Mouse (Mus musculus): ENCODE measurements around the gene Ddx5. TPM values are rescaled to one million over a fixed set of nuclear protein-coding genes. Genes with fewer than 3 reads are reported as not detected.
A peak's percentile ranks its signal among the peaks of the same experiment; 100 is the strongest.
"Not testable (repeated sequence)": the region's sequence is repeated elsewhere in the genome, so short reads cannot be mapped to it uniquely, and the experiment has no call there.

Ddx5 gene
- polyA plus RNA-seq, 1 experiment from 2014 or later: 538 TPM

- WGBS: 95% methylated on average over 7 of the region's 7 CpGs
- not testable (repeated sequence) for ATAC-seq (replicated peaks; ENCODE audit: low FRiP score); H3K4me1 ChIP-seq (replicated peaks; ENCODE audit: control insufficient read depth, insufficient read depth, low read length); H3K27ac ChIP-seq (ENCODE audit: low read depth, low read length); H3K4me3 ChIP-seq (ENCODE audit: low read depth, low read length); H3K4me2 ChIP-seq (ENCODE audit: low read depth, low read length, severe bottlenecking); H3K9ac ChIP-seq (ENCODE audit: low read length); H3K9me3 ChIP-seq (ENCODE audit: control insufficient read depth, low read length); H3K36me3 ChIP-seq (ENCODE audit: control insufficient read depth, insufficient read depth, low read length); DNase-seq (ENCODE audit: low spot score); H3K27me3 ChIP-seq (ENCODE audit: control insufficient read depth, insufficient read depth, low read length)
Observed at GRCm38 (mm10) chr11:106749557-106750120, 39.3 kb downstream of the Ddx5 start.

GRCm38 (mm10) chr11:106744949-106745348 lies 44.0 kb downstream of the Ddx5 start:
- DNase-seq (ENCODE audit: low spot score) (no peak), ATAC-seq (replicated peaks; ENCODE audit: low FRiP score) (no peak)
- Histone ChIP-seq H3K36me3 (ENCODE audit: control insufficient read depth, insufficient read depth, low read length) (no peaks in the 10 kb centered on the region), H3K4me3 (ENCODE audit: low read depth, low read length) (no peak overlapping the region), H3K4me2 (ENCODE audit: low read depth, low read length, severe bottlenecking) (no peak overlapping the region), H3K27ac (ENCODE audit: low read depth, low read length) (no peak overlapping the region), H3K9me3 (ENCODE audit: control insufficient read depth, low read length) (no peaks in the 10 kb centered on the region; the same call in 1 of the 2 replicates), H3K9ac (ENCODE audit: low read length) (no peak overlapping the region), H3K27me3 (ENCODE audit: control insufficient read depth, insufficient read depth, low read length) (no peaks in the 10 kb centered on the region), H3K4me1 (replicated peaks; ENCODE audit: control insufficient read depth, insufficient read depth, low read length) (no peaks in the 10 kb centered on the region)
- WGBS: 86% methylated on average over 5 of the region's 5 CpGs

DNA sequence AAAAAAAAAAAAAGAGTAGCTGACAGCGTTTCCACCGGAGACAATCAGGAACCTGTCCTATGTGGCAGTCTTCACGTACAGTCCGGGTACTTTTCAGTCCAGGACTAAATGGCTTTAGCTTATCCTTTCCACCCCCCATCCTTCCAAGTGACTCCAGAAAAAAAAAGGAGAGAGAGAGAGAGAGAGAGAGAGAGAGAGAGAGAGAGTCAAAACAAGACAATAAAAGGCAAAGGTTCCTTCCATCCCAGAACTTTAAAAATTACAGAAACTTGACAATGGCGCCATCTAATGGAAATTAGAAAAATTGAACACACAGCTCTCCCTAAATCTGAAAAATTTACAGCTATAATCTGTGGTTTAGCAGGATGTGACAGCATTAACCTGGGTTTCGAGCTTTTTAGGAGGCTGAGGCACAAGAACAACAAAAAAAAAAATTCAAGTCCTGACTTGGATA lies 46.6 kb downstream of the Ddx5 start:
- 54% methylated on average over 6 of the region's 6 CpGs for WGBS
- no peak for DNase-seq (ENCODE audit: low spot score)
- Histone ChIP-seq H3K4me1 (replicated peaks; ENCODE audit: control insufficient read depth, insufficient read depth, low read length) (peaks cover 3% of the 10 kb centered on the region; the same call in 1 of the 2 replicates), H3K36me3 (ENCODE audit: control insufficient read depth, insufficient read depth, low read length) (no peaks in the 10 kb centered on the region), H3K4me3 (ENCODE audit: low read depth, low read length) (no peak overlapping the region), H3K4me2 (ENCODE audit: low read depth, low read length, severe bottlenecking) (no peak overlapping the region), H3K9me3 (ENCODE audit: control insufficient read depth, low read length) (no peaks in the 10 kb centered on the region; the same call in 1 of the 2 replicates), H3K27me3 (ENCODE audit: control insufficient read depth, insufficient read depth, low read length) (no peaks in the 10 kb centered on the region), H3K27ac (ENCODE audit: low read depth, low read length) (no peak overlapping the region), H3K9ac (ENCODE audit: low read length) (no peak overlapping the region)
- ATAC-seq (replicated peaks; ENCODE audit: low FRiP score): no peak

GRCm38 (mm10) chr11:106741826-106742225 lies 47.2 kb downstream of the Ddx5 start:
- 94% methylated on average over 3 of the region's 3 CpGs for WGBS

GRCm38 (mm10) chr11:106741232-106741631 lies 47.8 kb downstream of the Ddx5 start:
- 48% methylated on average over 6 of the region's 6 CpGs for WGBS
- DNase-seq (ENCODE audit: low spot score): peak; percentile 80
- H3K36me3 ChIP-seq (ENCODE audit: control insufficient read depth, insufficient read depth, low read length): no peaks in the 10 kb centered on the region
- H3K27me3 ChIP-seq (ENCODE audit: control insufficient read depth, insufficient read depth, low read length): no peaks in the 10 kb centered on the region
- no peak overlapping the region for H3K4me2 ChIP-seq (ENCODE audit: low read depth, low read length, severe bottlenecking)
- no peak overlapping the region for H3K9ac ChIP-seq (ENCODE audit: low read length)
- H3K27ac ChIP-seq (ENCODE audit: low read depth, low read length): no peak overlapping the region
- 0 out of 2 replicates have a peak, but pooled peaks have one; percentile 60 for ATAC-seq (replicated peaks; ENCODE audit: low FRiP score)
- H3K4me3 ChIP-seq (ENCODE audit: low read depth, low read length): no peak overlapping the region
- H3K4me1 ChIP-seq (replicated peaks; ENCODE audit: control insufficient read depth, insufficient read depth, low read length): peaks cover 10% of the 10 kb centered on the region; the same call in 1 of the 2 replicates
- no peaks in the 10 kb centered on the region for H3K9me3 ChIP-seq (ENCODE audit: control insufficient read depth, low read length)

More at GRCm38 (mm10) chr11:106741826-106742225, 47.2 kb downstream of the Ddx5 start:
- Histone ChIP-seq H3K27ac (ENCODE audit: low read depth, low read length) (no peak overlapping the region), H3K27me3 (ENCODE audit: control insufficient read depth, insufficient read depth, low read length) (no peaks in the 10 kb centered on the region), H3K4me1 (replicated peaks; ENCODE audit: control insufficient read depth, insufficient read depth, low read length) (peaks cover 8% of the 10 kb centered on the region; the same call in 1 of the 2 replicates), H3K9ac (ENCODE audit: low read length) (no peak overlapping the region), H3K4me3 (ENCODE audit: low read depth, low read length) (no peak overlapping the region), H3K4me2 (ENCODE audit: low read depth, low read length, severe bottlenecking) (no peak overlapping the region), H3K9me3 (ENCODE audit: control insufficient read depth, low read length) (no peaks in the 10 kb centered on the region), H3K36me3 (ENCODE audit: control insufficient read depth, insufficient read depth, low read length) (no peaks in the 10 kb centered on the region)
- DNase-seq (ENCODE audit: low spot score) (no peak), ATAC-seq (replicated peaks; ENCODE audit: low FRiP score) (no peak)

- H3K4me3 ChIP-seq (ENCODE audit: low read depth, low read length); H3K27me3 ChIP-seq (ENCODE audit: control insufficient read depth, insufficient read depth, low read length); DNase-seq (ENCODE audit: low spot score); H3K4me1 ChIP-seq (replicated peaks; ENCODE audit: control insufficient read depth, insufficient read depth, low read length); ATAC-seq (replicated peaks; ENCODE audit: low FRiP score); H3K4me2 ChIP-seq (ENCODE audit: low read depth, low read length, severe bottlenecking); H3K36me3 ChIP-seq (ENCODE audit: control insufficient read depth, insufficient read depth, low read length); H3K27ac ChIP-seq (ENCODE audit: low read depth, low read length); H3K9me3 ChIP-seq (ENCODE audit: control insufficient read depth, low read length); H3K9ac ChIP-seq (ENCODE audit: low read length): not testable (repeated sequence)
- 84% methylated on average over 7 of the region's 8 CpGs for WGBS
Observed at GRCm38 (mm10) chr11:106740724-106741123, 48.3 kb downstream of the Ddx5 start.

- 92% methylated on average over 2 of the region's 2 CpGs for WGBS
Observed at GRCm38 (mm10) chr11:106739116-106739515, 49.9 kb downstream of the Ddx5 start.

DNA sequence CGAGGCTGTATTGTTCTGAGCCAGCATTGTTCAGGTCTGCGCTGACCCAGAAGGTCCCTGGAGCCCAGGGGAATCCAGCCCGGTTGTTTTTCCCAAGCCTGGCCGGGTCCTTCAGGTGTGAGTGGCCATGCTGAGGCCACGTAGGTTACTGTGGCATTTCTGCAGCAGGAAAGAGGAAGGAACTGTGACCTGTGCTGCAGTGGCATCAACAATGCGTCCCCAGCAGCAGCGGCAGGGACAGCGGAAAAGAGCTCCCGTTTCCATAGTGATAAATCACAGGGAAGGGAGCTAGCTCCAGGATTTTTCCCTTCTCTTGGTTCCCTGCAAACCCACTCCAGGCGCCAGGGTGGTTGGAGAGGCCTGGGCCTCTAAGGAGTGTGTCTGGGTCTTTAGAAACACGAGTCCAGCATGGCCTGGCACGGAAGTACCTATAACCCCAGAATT lies 51.8 kb downstream of the Ddx5 start:
- Histone ChIP-seq H3K4me1 (replicated peaks; ENCODE audit: control insufficient read depth, insufficient read depth, low read length) (peaks cover 10% of the 10 kb centered on the region; the same call in 1 of the 2 replicates), H3K4me2 (ENCODE audit: low read depth, low read length, severe bottlenecking) (no peak overlapping the region), H3K9ac (ENCODE audit: low read length) (peak overlapping the region; percentile 5; the same call in 1 of the 2 replicates), H3K36me3 (ENCODE audit: control insufficient read depth, insufficient read depth, low read length) (no peaks in the 10 kb centered on the region), H3K4me3 (ENCODE audit: low read depth, low read length) (no peak overlapping the region), H3K9me3 (ENCODE audit: control insufficient read depth, low read length) (no peaks in the 10 kb centered on the region), H3K27me3 (ENCODE audit: control insufficient read depth, insufficient read depth, low read length) (no peaks in the 10 kb centered on the region), H3K27ac (ENCODE audit: low read depth, low read length) (peak overlapping the region; percentile 53)
- 13% methylated on average over 12 of the region's 12 CpGs for WGBS
- ATAC-seq (replicated peaks; ENCODE audit: low FRiP score) (0 out of 2 replicates have a peak, but pooled peaks have one; percentile 24), DNase-seq (ENCODE audit: low spot score) (no peak)

More at GRCm38 (mm10) chr11:106739116-106739515, 49.9 kb downstream of the Ddx5 start:
- Histone ChIP-seq H3K4me3 (ENCODE audit: low read depth, low read length) (no peak overlapping the region), H3K4me2 (ENCODE audit: low read depth, low read length, severe bottlenecking) (no peak overlapping the region), H3K9ac (ENCODE audit: low read length) (no peak overlapping the region), H3K27ac (ENCODE audit: low read depth, low read length) (no peak overlapping the region), H3K36me3 (ENCODE audit: control insufficient read depth, insufficient read depth, low read length) (no peaks in the 10 kb centered on the region), H3K4me1 (replicated peaks; ENCODE audit: control insufficient read depth, insufficient read depth, low read length) (peaks cover 10% of the 10 kb centered on the region; the same call in 1 of the 2 replicates), H3K9me3 (ENCODE audit: control insufficient read depth, low read length) (no peaks in the 10 kb centered on the region), H3K27me3 (ENCODE audit: control insufficient read depth, insufficient read depth, low read length) (no peaks in the 10 kb centered on the region)
- no peak for DNase-seq (ENCODE audit: low spot score)
- ATAC-seq (replicated peaks; ENCODE audit: low FRiP score): no peak

DNA sequence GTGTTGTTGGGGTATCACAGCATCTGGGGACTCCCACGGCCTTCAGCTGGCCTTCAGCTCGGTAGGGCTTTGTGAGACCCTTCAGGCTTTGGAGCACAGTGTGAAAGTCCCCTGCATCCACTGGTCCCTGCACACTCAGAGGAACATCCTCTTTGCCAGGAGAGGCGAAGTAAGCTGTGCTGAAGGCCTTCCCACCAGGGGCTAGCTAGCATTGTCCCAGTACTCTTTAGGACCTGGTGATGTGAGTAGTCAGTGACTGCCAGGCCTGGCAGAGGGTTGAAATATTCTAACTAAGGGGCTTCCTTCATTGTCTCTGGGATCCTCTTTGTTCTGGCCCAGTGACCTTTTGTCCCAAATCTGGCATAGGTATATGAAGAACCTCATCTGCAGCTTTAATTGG lies 52.4 kb downstream of the Ddx5 start:
- H3K27me3 ChIP-seq (ENCODE audit: control insufficient read depth, insufficient read depth, low read length): no peaks in the 10 kb centered on the region
- H3K4me3 ChIP-seq (ENCODE audit: low read depth, low read length): no peak overlapping the region
- H3K27ac ChIP-seq (ENCODE audit: low read depth, low read length): peak overlapping the region; percentile 53
- no peaks in the 10 kb centered on the region for H3K36me3 ChIP-seq (ENCODE audit: control insufficient read depth, insufficient read depth, low read length)
- no peak overlapping the region for H3K9ac ChIP-seq (ENCODE audit: low read length)
- 26% methylated on average over 3 of the region's 3 CpGs for WGBS
- ATAC-seq (replicated peaks; ENCODE audit: low FRiP score): no peak
- no peak for DNase-seq (ENCODE audit: low spot score)
- peaks cover 10% of the 10 kb centered on the region; the same call in 1 of the 2 replicates for H3K4me1 ChIP-seq (replicated peaks; ENCODE audit: control insufficient read depth, insufficient read depth, low read length)
- H3K9me3 ChIP-seq (ENCODE audit: control insufficient read depth, low read length): no peaks in the 10 kb centered on the region
- no peak overlapping the region for H3K4me2 ChIP-seq (ENCODE audit: low read depth, low read length, severe bottlenecking)

All from forebrain, embryonic 11.5 days (tissue).